Mouse (Mus musculus) midbrain, embryonic 10.5 days (tissue): ENCODE data around the gene Rdh7. TPM values are rescaled to one million over a fixed set of nuclear protein-coding genes. Genes with fewer than 3 reads are reported as not detected.
A peak's percentile ranks its signal among the peaks of the same experiment; 100 is the strongest.
"Not testable (repeated sequence)": the region's sequence is repeated elsewhere in the genome, so short reads cannot be mapped to it uniquely, and the experiment has no call there.

ENCODE experiments used
- DNase-seq: peaks from one replicate; pipeline ENCODE4 v3.0.0-alpha.2; 2017; ENCODE audit warnings: low spot score
- H3K27ac ChIP-seq: fragments of 300-500 bp; sonication (generic); replicated peaks from 2 replicates; pipeline ENCODE4 v1.5.1; 2016; ENCODE audit warnings: mild to moderate bottlenecking
- H3K27me3 ChIP-seq: fragments of 300-500 bp; sonication (generic); 2 replicates; pipeline ENCODE4 v1.6.1; 2016; ENCODE audit warnings: low read depth, mild to moderate bottlenecking; ENCODE audit not compliant: poor library complexity, severe bottlenecking
- H3K36me3 ChIP-seq: fragments of 300-500 bp; sonication (generic); 2 replicates; pipeline ENCODE4 v1.6.1; 2016; ENCODE audit warnings: mild to moderate bottlenecking, moderate library complexity
- H3K4me1 ChIP-seq: fragments of 300-500 bp; sonication (generic); 2 replicates; pipeline ENCODE4 v1.6.1; 2016
- H3K4me3 ChIP-seq: fragments of 300-500 bp; sonication (generic); 2 replicates; pipeline ENCODE4 v1.5.1; 2016; ENCODE audit warnings: mild to moderate bottlenecking, moderate library complexity
- H3K9me3 ChIP-seq: fragments of 300-500 bp; sonication (generic); replicated peaks from 2 replicates; pipeline ENCODE4 v1.6.1; 2016; ENCODE audit warnings: mild to moderate bottlenecking
- WGBS: fragments of 180-500 bp; shearing (Covaris S2); methylation state at CpG from one replicate; pipeline ENCODE4 v1.1.7; 2016; 5-methylcytosine and 5-hydroxymethylcytosine counted together
- polyA plus RNA-seq: library from polyadenylated mRNA; unstranded; fragments of >200 nt; fragmentation: Nextera tagmentation; extraction: Ambion mirVana; gene quantifications from 2 replicates; pipeline ENCODE4 v1.2.1, GENCODE M21; 2016

Gene Rdh7
- not detected in 2 replicates for polyA plus RNA-seq

DNA sequence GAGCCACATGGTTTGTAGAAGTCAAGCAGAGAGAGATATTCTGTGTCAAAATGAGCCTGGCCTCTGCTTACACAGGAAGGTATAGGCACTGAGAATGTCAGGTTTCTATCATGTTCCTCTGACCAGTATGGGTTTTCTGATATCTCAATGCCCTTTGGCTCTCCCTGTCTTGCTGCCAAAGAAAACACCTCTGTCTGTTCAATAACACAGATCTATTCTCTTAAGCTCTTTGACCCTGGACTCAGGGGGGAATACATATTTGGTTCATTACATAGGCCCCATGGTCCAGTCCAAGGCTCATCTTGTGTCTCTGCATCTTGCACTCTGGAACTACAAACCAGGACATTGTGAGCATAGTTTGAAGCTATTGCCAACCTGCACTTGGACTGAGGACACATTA is at the start of gene Rdh7:
Gene Rdh7, minus strand, starts transcription at position 213 of the 400 bp plus-strand sequence.
- Histone ChIP-seq H3K27me3 (no peaks in the 10 kb centered on the region), H3K27ac (no peak within 1 kb of the TSS), H3K9me3 (no peaks in the 10 kb centered on the region), H3K4me3 (no peak within 1 kb of the TSS), H3K4me1 (peaks cover 7% of the 10 kb centered on the region; the same call in 1 of the 2 replicates), H3K36me3 (no peaks in the 10 kb centered on the region)
- no peak for DNase-seq

DNA sequence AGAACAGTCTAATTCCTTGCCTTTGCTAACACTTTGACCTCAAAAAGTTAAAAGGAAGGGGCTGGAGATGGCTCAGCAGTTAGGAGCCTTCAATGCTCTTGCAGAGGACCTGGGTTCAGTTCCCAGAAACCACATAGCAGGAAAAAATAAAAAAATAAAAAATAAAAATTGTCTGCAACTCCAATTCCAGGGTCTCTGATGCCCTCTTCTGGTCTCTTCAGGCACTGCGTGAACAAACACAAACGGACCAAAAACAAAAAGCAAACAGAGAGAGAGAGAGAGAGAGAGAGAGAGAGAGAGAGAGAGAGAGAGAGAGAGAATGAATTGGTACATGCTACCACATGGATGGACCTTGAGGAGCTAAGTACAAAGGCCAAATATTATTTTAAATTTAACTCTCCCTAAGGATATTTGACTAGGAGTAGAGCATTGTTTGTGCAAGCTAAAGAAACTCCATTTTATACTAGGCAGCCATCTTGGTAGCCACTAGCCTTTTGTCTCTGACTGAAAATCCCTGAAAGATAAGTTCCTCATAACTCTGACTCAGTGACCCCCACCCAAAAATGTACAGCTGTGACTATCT is 48.9 kb upstream of the Rdh7 start:
- Histone ChIP-seq H3K36me3 (no peaks in the 10 kb centered on the region), H3K27me3 (no peaks in the 10 kb centered on the region), H3K4me1 (no peaks in the 10 kb centered on the region), H3K9me3 (no peaks in the 10 kb centered on the region), H3K27ac (no peak overlapping the region), H3K4me3 (no peak overlapping the region)
- peak; percentile 56 for DNase-seq
- 3% methylated on average over 2 of the region's 2 CpGs for WGBS

DNA sequence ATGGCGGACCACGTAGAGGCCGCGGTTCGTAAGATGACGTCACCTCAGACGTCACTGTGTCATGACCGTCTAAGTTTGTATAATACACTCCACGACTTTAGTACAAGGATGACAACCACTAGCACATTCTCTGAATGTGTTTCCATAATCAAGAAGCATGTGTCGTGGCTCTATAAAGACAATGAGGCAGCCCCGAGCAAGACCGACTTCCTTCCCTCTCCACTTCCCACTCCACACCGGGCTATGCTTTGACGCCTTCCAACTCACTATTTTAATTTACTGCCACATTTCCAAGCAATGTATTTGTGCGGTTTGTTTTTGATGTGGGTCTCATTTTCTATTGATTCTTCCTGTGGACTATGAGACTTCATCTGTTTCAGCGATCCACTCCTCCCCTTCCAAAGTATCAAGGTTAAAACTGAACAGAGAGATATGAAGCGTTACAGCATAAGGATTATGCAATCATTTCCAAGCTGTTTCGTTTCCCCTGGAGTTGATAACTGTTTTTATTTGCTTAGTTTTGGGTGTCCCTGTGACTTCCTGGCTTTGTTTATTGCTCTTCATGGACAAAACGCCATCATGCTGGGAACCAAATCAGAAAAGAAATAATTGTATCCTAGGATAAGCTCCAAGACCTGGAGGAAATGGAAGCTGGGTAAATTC is 48.3 kb upstream of the Rdh7 start:
- Histone ChIP-seq H3K9me3 (no peaks in the 10 kb centered on the region), H3K4me1 (no peaks in the 10 kb centered on the region), H3K27me3 (no peaks in the 10 kb centered on the region), H3K27ac (no peak overlapping the region), H3K36me3 (no peaks in the 10 kb centered on the region), H3K4me3 (no peak overlapping the region)
- 87% methylated on average over 19 of the region's 19 CpGs for WGBS
- no peak for DNase-seq

DNA sequence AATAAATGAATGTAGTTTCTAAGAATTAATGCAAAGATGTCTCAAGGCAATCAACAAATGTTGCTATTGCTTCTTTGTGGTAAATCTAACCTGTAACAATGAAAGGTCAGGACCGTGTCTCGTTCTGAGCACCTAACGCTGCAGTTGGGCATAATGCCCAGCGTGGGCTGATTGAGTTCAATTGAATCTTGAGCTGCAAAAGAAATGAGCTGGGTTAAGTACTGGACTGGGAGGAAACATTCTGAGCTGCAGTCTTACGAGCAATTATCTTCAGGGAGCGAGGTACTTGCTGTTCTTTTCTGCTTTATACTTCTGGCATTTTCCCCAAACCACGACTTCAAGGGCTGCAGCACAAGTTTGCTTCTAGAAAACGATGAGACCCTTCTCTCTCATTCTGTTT is 47.7 kb upstream of the Rdh7 start:
- Histone ChIP-seq H3K27ac (no peak overlapping the region), H3K9me3 (no peaks in the 10 kb centered on the region), H3K36me3 (no peaks in the 10 kb centered on the region), H3K27me3 (no peaks in the 10 kb centered on the region), H3K4me1 (no peaks in the 10 kb centered on the region), H3K4me3 (no peak overlapping the region)
- 84% methylated on average over 8 of the region's 8 CpGs for WGBS
- DNase-seq: no peak

- H3K4me1 ChIP-seq: no peaks in the 10 kb centered on the region
- 73% methylated on average over 8 of the region's 8 CpGs for WGBS
These were observed 43.8 kb upstream of the Rdh7 start for GRCm38 (mm10) chr10:127932290-127932926.

GRCm38 (mm10) chr10:127927737-127928136 is 39.1 kb upstream of the Rdh7 start:
- no peak for DNase-seq
- no peak overlapping the region for H3K27ac ChIP-seq
- 0 out of 2 replicates have a peak, but pooled peaks cover 3% of the 10 kb centered on the region for H3K9me3 ChIP-seq
- no peaks in the 10 kb centered on the region for H3K36me3 ChIP-seq
- no peak overlapping the region for H3K4me3 ChIP-seq
- WGBS: 92% methylated on average over 2 of the region's 2 CpGs
- 0 out of 2 replicates have a peak, but pooled peaks cover 3% of the 10 kb centered on the region for H3K4me1 ChIP-seq
- no peaks in the 10 kb centered on the region for H3K27me3 ChIP-seq

More at GRCm38 (mm10) chr10:127932290-127932926, 43.8 kb upstream of the Rdh7 start:
- Histone ChIP-seq H3K9me3 (0 out of 2 replicates have a peak, but pooled peaks cover 3% of the 10 kb centered on the region), H3K36me3 (no peaks in the 10 kb centered on the region), H3K27me3 (no peaks in the 10 kb centered on the region), H3K4me3 (no peak overlapping the region), H3K27ac (no peak overlapping the region)
- DNase-seq: no peak

DNA sequence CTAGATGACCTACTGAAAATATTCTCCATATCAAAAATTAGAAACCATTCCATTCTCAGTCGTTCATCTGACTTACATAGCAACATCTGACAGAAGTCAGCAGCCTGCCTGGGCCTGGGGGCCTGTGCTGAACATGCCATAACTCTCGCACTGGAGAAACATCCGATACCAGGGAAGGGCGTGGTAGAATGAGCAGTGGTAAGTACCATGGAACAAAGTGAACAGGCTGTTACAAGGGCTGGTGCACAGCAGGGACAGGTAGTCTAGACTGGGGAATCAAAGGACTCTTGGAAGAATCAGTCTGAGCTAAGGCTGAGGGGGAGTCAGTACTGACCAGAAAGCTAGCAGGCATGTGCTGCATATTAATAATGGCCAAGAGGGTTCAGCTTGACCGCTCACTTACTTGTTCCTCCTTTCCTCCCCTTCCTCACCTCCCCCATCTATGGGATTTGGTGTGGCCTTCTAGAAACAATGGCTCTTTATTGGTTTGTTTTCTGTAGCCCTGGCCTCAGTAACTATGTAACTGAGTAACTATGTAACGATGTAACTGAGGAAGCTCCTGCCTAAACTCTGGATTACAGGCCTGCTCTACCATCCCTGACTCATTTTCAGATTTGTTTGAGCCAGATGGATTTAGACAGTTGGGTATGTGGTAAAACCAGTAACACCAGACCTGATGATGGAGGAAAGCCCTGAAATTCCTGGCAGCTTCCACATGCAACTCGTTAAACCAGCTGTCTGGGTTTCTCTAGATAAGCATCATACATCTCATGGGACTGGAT is 36.2 kb upstream of the Rdh7 start:
- WGBS: 80% methylated on average over 7 of the region's 7 CpGs
- no peak overlapping the region for H3K4me3 ChIP-seq
- H3K27me3 ChIP-seq: no peaks in the 10 kb centered on the region
- H3K27ac ChIP-seq: no peak overlapping the region
- no peak for DNase-seq
- 0 out of 2 replicates have a peak, but pooled peaks cover 3% of the 10 kb centered on the region for H3K4me1 ChIP-seq
- H3K9me3 ChIP-seq: 0 out of 2 replicates have a peak, but pooled peaks cover 3% of the 10 kb centered on the region
- H3K36me3 ChIP-seq: no peaks in the 10 kb centered on the region

DNA sequence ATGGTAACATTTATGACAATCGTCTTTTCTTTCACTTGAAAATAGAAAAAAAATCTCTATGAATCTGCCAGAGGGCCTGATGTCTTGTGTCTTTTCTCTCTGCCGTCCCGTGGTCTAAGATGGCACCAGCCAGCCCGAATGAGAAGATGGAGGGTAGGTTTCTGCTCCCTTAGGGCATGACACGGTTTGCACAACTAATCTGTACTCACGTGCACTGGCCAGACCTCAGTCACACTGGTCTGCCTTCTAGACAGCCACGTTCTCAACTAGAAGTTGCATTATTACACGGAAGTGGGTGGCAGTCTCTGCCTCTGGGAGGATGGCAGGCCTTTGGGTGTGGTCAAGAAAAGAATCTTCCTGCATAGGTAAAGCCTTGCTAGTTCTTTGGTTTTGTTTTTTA is 34.4 kb upstream of the Rdh7 start:
- DNase-seq: no peak
- no peak overlapping the region for H3K27ac ChIP-seq
- H3K9me3 ChIP-seq: no peaks in the 10 kb centered on the region
- H3K4me1 ChIP-seq: 0 out of 2 replicates have a peak, but pooled peaks cover 3% of the 10 kb centered on the region
- no peak overlapping the region for H3K4me3 ChIP-seq
- no peaks in the 10 kb centered on the region for H3K27me3 ChIP-seq
- H3K36me3 ChIP-seq: no peaks in the 10 kb centered on the region
- 94% methylated on average over 8 of the region's 8 CpGs for WGBS

DNA sequence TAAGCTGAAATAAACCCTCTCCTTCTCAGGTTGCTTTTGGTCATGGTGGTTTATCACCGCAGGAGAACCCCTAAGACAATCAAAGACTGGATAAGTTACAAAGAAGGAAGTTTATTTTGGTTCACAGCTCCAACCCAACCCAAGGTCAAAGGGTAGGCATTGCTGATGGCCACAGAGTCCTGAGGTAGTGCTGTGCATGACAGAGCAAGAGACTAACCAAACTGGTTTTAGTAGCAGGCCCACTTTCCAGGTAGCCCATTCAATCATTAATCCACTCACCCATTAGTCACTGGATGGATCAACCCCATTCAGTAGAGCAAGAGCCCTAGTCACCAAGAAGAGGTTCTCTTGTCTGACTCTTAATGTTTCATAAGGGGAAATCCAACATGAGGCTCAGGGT is 33.6 kb upstream of the Rdh7 start:
- Histone ChIP-seq H3K27ac (no peak overlapping the region), H3K4me3 (no peak overlapping the region), H3K27me3 (no peaks in the 10 kb centered on the region), H3K9me3 (no peaks in the 10 kb centered on the region), H3K4me1 (0 out of 2 replicates have a peak, but pooled peaks cover 3% of the 10 kb centered on the region), H3K36me3 (no peaks in the 10 kb centered on the region)
- WGBS: 65% methylated on average over 1 of the region's 1 CpGs
- DNase-seq: no peak

- WGBS: 96% methylated on average over 5 of the region's 5 CpGs
- Histone ChIP-seq H3K9me3 (no peaks in the 10 kb centered on the region), H3K36me3 (no peaks in the 10 kb centered on the region), H3K4me1 (no peaks in the 10 kb centered on the region), H3K4me3 (no peak overlapping the region), H3K27ac (no peak overlapping the region), H3K27me3 (no peaks in the 10 kb centered on the region)
- no peak for DNase-seq
These were observed 29.0 kb upstream of the Rdh7 start for GRCm38 (mm10) chr10:127917651-127918050.

DNA sequence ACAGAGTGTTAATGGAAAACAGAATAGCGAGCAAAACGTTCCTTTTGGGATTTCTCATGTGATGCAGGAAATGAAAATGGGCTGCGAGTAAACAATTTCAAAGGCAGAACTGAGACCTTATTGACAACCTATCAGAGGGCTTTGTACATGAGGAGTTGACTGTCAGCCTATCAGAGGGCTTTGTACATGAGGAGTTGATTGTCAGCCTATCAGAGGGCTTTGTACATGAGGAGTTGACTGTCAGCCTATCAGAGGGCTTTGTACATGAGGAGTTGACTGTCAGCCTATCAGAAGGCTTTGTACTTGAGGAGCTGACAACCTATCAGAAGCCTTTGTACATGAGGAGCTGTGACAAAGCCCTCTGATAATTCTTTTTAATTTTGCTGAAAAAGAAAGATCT is 28.6 kb upstream of the Rdh7 start:
- not testable (repeated sequence) for H3K27ac ChIP-seq, H3K4me1 ChIP-seq, DNase-seq, H3K27me3 ChIP-seq, H3K9me3 ChIP-seq, H3K4me3 ChIP-seq, H3K36me3 ChIP-seq
- WGBS: 91% methylated on average over 3 of the region's 3 CpGs

- WGBS: 89% methylated on average over 1 of the region's 1 CpGs
- no peaks in the 10 kb centered on the region for H3K36me3 ChIP-seq
These were observed 27.0 kb upstream of the Rdh7 start for GRCm38 (mm10) chr10:127915578-127915977.

More at GRCm38 (mm10) chr10:127915578-127915977, 27.0 kb upstream of the Rdh7 start:
- Histone ChIP-seq H3K9me3 (no peaks in the 10 kb centered on the region), H3K4me1 (no peaks in the 10 kb centered on the region), H3K27me3 (no peaks in the 10 kb centered on the region), H3K27ac (no peak overlapping the region), H3K4me3 (no peak overlapping the region)
- DNase-seq: no peak
